Comparison of ENCODE assay signal across 8 mouse cellular contexts in genomic region chr2:13270736-13271135, GRCm38 (mm10). TPM values are rescaled to one million over a fixed set of nuclear protein-coding genes. Genes with fewer than 3 reads are reported as not detected.
DNase-seq lines count a peak whose midpoint lies in the region; ATAC-seq lines count a peak whose summit lies in the region.

No protein-coding gene starts in this region.

- no peaks in the 10 kb centered on the region for H3K27me3 ChIP-seq in intestine, embryonic 16.5 days (replicated peaks; ENCODE audit: control insufficient read depth, insufficient read depth, low read length)
- H3K27me3 ChIP-seq in midbrain, embryonic 16.5 days (ENCODE audit: control insufficient read depth, insufficient read depth, low read depth, low read length): no peaks in the 10 kb centered on the region

- 40% methylated on average over 8 of the region's 8 CpGs for WGBS in intestine, embryonic 16.5 days
- WGBS in midbrain, embryonic 16.5 days: 61% methylated on average over 8 of the region's 8 CpGs

- peak overlapping the region; percentile 49 for H3K4me3 ChIP-seq in intestine, embryonic 16.5 days (ENCODE audit: low read length)
- H3K4me3 ChIP-seq in midbrain, embryonic 16.5 days (ENCODE audit: low read depth, low read length): peak overlapping the region; percentile 51

- H3K9ac ChIP-seq in intestine, embryonic 16.5 days (ENCODE audit: low read depth, low read length): peak overlapping the region; percentile 82
- peak overlapping the region; percentile 69 for H3K9ac ChIP-seq in midbrain, embryonic 16.5 days (ENCODE audit: low read depth, low read length)

- H3K9me3 ChIP-seq in intestine, embryonic 16.5 days (ENCODE audit: control insufficient read depth, low read length): no peaks in the 10 kb centered on the region
- H3K9me3 ChIP-seq in midbrain, embryonic 16.5 days (replicated peaks; ENCODE audit: control insufficient read depth, low read length, poor library complexity, severe bottlenecking): no peaks in the 10 kb centered on the region

- H3K36me3 ChIP-seq in intestine, embryonic 16.5 days (ENCODE audit: control insufficient read depth, insufficient read depth, low read length): no peaks in the 10 kb centered on the region; the same call in 1 of the 2 replicates
- H3K36me3 ChIP-seq in midbrain, embryonic 16.5 days (ENCODE audit: control insufficient read depth, insufficient read depth, low read length): no peaks in the 10 kb centered on the region

- H3K4me1 ChIP-seq in intestine, embryonic 16.5 days (ENCODE audit: control insufficient read depth, insufficient read depth, low read length): 0 out of 2 replicates have a peak, but pooled peaks cover 5% of the 10 kb centered on the region
- H3K4me1 ChIP-seq in midbrain, embryonic 16.5 days (ENCODE audit: control insufficient read depth, insufficient read depth, low read length): peaks cover 15% of the 10 kb centered on the region

- no peak for ATAC-seq in intestine, embryonic 16.5 days
- ATAC-seq in midbrain, embryonic 16.5 days: no peak

- H3K4me2 ChIP-seq in intestine, embryonic 16.5 days (ENCODE audit: low read depth, low read length): peak overlapping the region; percentile 90
- H3K4me2 ChIP-seq in midbrain, embryonic 16.5 days (ENCODE audit: low read length): peak overlapping the region; percentile 85

- peak; percentile 6 for DNase-seq in adrenal gland, adult 8-10 months
- DNase-seq in adrenal gland, postnatal 25 days: no peak
- DNase-seq in retina, adult 2 months (ENCODE audit: low read depth, low spot score): peak; percentile 1
- no peak for DNase-seq in retina, postnatal 1 day
- DNase-seq in ovary, postnatal 10 days (ENCODE audit: low spot score): no peak
- no peak for DNase-seq in spleen, postnatal 14 days (ENCODE audit: low spot score in 2 of 2)

- peak overlapping the region; percentile 54; the same call in 1 of the 2 replicates for H3K27ac ChIP-seq in intestine, embryonic 16.5 days (ENCODE audit: low read length)
- H3K27ac ChIP-seq in midbrain, embryonic 16.5 days (ENCODE audit: low read length): 0 out of 2 replicates have a peak overlapping the region, but pooled peaks have one; percentile 5

RNA-seq across cellular contexts. Expression of gene Rsu1, which starts 0.5 kb away (rescaled TPM):
- total RNA-seq in adrenal gland, adult 8-10 months (2022): 10 to 100 TPM; 64.5 to 81.6 (median 74.6) TPM
- 68.4 and 75.0 TPM in 2 replicates for total RNA-seq in adrenal gland, postnatal 25 days (2021)
- 100 and 103 TPM in 2 replicates for polyA plus RNA-seq in intestine, embryonic 16.5 days (2015; fragmentation: Nextera tagmentation; extraction: Ambion mirVana)
- 70.2 and 77.8 TPM in 2 replicates for polyA plus RNA-seq in midbrain, embryonic 16.5 days (2015; fragmentation: Nextera tagmentation; extraction: Ambion mirVana)

Comparison
In these comparisons a context has a peak if more than half of its experiments do, and no peak if none do; other contexts are left out.
1. DNase-seq: peak in adrenal gland, adult 8-10 months (single experiment) and retina, adult 2 months (single experiment); none in adrenal gland, postnatal 25 days (single experiment), retina, postnatal 1 day (single experiment), ovary, postnatal 10 days (single experiment) and spleen, postnatal 14 days (0 of 2).